Mouse (Mus musculus) neutrophil, adult 5-6 weeks (primary cell): Measurements from ENCODE around the gene Eef2kmt. TPM values are rescaled to one million over a fixed set of nuclear protein-coding genes. Genes with fewer than 3 reads are reported as not detected.
A peak's percentile ranks its signal among the peaks of the same experiment; 100 is the strongest.

Experiments used
- ATAC-seq: fragments of 151-379, 151-347 bp; 2 replicates; pipeline ENCODE4 v1.8.0; 2017; ENCODE audit warnings: mild to moderate bottlenecking, moderate TSS enrichment; ENCODE audit not compliant: insufficient number of reproducible peaks, poor library complexity, low FRiP score, severe bottlenecking; ENCODE audit errors: extremely low read depth
- total RNA-seq: library from RNA; stranded (forward); fragments of 200-1000 nt; gene quantifications from 2 replicates; pipeline ENCODE4 v1.2.3, GENCODE M21; 2017

The Eef2kmt gene
- 11.3 and 11.9 TPM in 2 replicates for total RNA-seq

DNA sequence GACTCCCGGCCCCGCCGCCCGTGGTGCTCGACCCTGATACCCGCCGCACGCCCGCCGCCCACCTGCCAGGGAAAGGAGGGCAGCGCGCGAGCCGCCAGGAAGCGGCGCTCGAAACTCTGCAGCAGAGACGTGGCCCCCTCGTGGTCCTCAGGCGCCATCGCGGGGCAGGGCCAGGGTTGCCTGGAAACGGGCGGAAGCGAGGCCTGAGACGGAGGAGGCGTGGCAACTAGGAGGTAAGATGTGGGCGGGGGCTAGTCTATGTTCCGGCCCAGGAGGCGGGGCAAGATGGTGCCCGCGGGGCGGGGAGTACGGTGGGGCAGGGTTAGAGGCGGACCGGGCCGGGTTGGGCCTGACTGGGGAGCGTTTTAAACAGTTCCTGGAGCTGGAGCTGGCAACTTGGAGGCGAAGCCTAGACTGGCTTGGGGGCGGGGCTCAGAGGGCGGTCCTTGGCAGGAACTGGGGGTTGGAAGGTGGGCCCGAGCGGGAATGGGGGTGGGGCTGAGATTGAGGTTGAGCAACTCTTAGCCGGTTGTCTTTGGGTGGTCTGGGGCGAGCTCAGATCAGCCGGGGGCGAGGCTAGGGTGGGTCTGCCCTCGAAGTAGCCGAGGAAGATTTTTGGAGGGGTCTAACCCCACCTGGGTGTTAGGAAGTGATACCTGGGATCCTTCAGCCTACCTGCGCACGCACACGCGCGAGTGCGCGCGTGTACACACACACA lies at the start of gene Eef2kmt:
Gene Eef2kmt (minus strand): TSS at position 205 of the 718 bp plus-strand sequence.
- peak; percentile 95 for ATAC-seq

- no peak for ATAC-seq
Observed at GRCm38 (mm10) chr16:5295238-5295637, 39.5 kb upstream of the Eef2kmt start.

DNA sequence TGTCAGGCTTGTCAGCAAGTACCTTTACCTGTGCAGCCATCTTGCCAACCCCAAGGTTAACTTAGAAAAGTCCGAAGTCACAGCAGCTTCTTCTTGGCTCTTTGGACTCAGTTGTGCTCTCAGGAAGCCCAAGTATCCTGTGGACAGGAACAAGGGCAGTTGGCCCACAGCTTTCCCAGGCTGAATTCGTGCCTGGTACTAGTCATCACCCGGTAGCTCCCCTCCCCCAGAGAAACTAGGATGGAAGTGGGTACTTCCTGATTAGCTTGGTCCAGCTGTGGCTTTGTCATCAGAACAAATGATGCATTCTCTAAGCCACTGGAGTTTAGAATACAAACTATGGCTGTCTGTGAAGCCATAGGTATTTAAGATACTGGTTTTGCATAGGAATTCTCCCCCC lies 29.6 kb upstream of the Eef2kmt start:
- no peak for ATAC-seq

GRCm38 (mm10) chr16:5282686-5283085 lies 26.9 kb upstream of the Eef2kmt start:
- no peak for ATAC-seq

DNA sequence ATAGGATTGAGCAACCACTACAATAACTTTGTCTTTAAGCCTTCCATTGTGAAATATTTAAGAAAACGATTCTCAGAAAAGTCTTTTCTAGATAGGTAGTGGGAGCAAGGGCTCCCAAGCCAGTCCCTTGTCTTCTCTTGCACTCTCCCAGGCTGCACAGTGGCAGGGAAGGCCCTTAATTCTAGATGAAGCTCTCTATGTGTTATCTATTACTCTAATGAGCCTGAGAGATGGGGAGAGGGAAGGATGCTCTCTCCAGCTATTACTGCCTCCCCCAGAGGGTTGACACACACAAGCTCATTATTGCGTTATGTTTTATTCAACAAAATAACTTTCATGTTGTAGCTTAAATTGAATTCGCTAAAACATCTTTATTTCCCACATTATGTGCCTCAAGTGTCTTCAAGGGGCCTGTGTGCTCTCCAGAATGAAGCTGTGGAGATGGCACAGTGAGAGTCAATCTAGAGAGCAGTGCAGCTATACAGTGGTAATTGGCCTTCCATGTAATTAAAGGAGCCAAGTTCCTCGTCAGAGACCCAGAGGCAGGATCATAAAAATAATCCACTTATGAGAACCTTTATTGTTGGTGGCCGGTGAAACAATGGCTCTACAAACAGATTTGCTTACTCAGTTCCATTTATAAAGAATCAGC lies 23.9 kb upstream of the Eef2kmt start:
- ATAC-seq, result no peak

GRCm38 (mm10) chr16:5272371-5272770 lies 16.6 kb upstream of the Eef2kmt start:
- ATAC-seq, result no peak

GRCm38 (mm10) chr16:5271411-5272035 lies 15.7 kb upstream of the Eef2kmt start:
- ATAC-seq, result no peak

- no peak for ATAC-seq
Observed at GRCm38 (mm10) chr16:5263926-5264325, 8.1 kb upstream of the Eef2kmt start.

DNA sequence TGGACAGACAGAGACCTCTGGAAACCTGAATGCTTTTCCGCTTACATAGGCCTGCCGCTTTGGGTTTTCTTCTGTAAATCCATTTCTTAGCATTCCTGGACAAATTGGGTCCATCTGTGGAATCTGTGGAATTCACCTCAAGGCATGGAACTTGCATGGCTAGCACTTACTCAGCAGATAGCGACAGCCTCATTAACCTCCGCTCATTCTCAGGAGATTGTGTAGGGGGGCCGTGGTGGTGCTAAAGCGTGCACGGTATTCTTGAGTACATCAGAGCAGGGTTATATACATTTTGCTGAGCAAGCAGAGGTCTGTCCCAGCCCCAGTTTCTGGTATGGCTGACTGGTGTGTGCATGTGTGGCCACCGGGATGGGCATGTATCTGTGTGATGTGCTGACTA lies 7.4 kb upstream of the Eef2kmt start:
- no peak for ATAC-seq

DNA sequence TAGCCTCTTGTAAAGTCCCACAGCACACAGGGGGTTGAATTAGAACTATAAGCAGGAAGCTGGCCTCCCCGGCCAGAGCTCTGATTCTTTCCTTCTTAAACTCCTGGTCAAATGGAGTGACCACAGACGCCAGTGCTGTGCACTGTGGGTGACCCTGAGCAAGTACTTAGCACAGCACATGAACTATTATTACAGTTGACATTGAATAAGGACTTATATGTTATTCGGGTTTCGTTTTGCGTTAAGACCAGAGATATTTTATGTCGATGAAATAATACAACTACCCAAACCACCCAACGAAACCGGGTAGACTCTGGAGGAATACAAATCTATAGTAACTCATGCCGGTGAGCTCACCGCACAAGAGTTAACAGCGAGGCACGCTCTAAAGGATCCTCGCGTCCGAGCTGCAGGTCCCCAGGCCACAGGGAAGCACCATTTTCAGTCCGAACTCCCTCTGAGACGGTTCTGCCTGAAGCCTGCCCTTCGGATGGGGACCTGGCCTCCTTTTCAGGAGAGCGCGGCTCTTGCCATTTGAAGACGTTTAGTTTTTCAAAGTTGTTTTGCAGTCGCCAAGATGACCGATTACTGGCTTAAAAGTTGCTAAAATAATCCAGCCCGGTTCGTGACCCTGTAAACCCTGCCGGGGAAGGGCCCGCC lies 572 bp downstream of the Eef2kmt start:
- no peak for ATAC-seq

DNA sequence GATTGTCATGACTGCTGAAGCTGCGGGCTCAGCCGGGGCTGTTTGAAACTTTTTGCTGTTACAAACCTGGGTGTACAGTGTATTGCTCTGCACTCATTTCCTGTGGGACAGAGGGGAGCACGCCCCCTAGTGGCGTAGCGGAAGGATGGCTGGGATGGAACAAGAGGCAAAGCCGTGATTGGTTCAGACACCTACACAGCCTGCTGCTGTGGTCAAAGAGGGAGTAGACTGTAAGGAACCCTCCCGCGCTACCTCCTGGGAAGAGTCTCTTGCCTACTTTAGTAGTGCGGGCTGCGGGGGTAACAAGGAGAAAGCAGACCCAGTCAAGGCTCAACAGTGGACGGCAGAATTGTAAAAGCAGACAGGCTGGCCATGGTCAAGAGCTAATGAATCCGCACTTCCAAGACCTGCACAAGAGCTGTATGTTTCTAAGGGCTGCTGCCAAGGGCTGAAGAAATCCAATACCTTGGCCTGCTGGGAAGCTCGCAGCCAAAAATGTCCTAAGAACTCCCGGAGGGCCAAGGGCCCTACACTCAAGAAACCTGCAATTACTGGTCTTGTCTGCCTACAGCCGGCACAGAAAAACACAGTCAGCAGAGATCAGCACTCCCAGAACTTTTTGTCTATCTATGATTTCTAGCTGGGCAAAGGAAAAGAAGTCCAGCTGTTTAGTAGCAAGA lies 1.3 kb downstream of the Eef2kmt start:
- peak; percentile 69 for ATAC-seq

DNA sequence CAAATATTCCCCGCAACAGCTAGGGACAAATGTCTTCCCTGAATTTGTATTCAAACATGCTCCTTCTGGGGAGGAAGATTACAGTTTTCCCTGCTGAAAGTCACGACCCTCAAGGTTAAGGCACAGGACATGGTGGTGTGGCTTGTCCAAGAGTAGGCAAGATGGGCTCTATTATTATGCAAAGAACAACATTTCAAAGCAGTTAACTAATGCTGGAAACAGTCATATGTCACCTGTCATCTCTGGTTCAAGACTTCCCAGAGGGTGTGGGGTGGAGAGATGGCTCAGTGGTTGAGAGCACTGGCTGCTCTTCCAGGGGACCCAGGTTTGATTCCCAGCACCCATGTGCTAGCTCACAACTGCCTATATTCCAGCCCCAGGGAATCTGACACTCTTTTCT lies 3.5 kb downstream of the Eef2kmt start:
- ATAC-seq, result no peak

DNA sequence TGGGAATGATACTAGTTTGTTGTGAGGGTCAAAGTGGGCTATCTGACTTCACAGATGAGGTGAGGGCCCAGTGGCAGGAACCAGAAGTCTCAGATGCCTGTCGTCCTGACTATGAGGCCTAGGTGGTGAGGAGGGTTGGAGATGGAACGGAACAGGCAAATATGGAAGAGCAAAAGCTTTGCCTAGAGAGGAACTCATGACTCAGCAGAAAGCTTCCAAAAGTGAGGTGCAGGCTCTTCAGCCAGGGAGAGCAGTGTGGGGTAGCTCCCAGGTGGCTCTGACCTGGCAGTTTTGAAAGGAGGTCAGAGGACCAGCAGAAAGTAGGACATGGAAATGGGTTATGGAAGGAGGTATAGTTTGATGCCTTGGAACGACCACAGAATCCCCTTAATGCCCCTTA lies 4.9 kb downstream of the Eef2kmt start:
- no peak for ATAC-seq

DNA sequence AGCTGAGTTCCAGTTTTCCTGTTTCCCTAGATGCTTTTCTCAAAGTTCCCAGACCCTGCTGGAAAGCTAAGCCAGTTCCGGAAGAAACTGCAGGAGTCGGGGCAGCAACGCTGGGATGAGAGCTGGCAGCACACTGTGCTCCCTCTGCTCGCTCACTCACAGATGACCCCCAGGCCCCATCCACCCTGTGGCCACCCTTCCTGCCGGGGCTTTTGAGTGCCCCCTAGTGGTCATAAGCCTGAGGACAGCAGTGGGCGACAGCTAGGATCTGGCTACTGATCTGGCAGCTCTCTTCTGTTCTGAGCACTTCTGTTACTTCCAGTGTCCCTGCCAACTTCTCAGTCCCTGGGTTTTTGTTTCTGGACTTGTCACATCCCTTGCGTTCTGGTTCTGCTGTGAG lies 11.4 kb downstream of the Eef2kmt start:
- peak; percentile 49; the same call in 1 of the 2 replicates for ATAC-seq

- ATAC-seq, result no peak
Observed at GRCm38 (mm10) chr16:5242882-5243281, 12.9 kb downstream of the Eef2kmt start.

DNA sequence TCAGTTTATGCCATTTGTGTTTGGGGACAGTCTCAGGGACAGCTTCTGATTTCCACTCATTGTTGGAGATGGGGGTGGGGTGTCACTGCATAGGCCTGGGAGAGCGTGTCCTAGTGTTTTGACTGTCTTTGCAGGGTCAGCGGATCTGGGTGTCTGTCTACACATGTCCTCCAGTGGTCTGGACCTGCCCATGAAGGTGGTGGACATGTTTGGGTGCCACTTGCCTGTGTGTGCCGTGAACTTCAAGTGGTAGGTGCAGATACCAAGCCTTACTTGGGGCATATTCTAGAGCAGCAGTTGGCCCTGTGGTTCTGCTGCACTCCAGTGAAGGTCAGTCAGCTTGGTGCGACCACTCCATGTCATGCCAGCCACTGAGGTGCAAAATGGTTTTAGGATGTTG lies 13.4 kb downstream of the Eef2kmt start:
- no peak for ATAC-seq

- ATAC-seq, result peak; percentile 81
Observed at GRCm38 (mm10) chr16:5233418-5234313, 22.1 kb downstream of the Eef2kmt start, which contains the start of gene Alg1. Alg1 (plus strand) TSS chr16:5233621.

GRCm38 (mm10) chr16:5232982-5233381 lies 22.8 kb downstream of the Eef2kmt start:
- no peak for ATAC-seq
